ENCODE assay signal across 7 mouse cellular contexts in the genomic region with DNA sequence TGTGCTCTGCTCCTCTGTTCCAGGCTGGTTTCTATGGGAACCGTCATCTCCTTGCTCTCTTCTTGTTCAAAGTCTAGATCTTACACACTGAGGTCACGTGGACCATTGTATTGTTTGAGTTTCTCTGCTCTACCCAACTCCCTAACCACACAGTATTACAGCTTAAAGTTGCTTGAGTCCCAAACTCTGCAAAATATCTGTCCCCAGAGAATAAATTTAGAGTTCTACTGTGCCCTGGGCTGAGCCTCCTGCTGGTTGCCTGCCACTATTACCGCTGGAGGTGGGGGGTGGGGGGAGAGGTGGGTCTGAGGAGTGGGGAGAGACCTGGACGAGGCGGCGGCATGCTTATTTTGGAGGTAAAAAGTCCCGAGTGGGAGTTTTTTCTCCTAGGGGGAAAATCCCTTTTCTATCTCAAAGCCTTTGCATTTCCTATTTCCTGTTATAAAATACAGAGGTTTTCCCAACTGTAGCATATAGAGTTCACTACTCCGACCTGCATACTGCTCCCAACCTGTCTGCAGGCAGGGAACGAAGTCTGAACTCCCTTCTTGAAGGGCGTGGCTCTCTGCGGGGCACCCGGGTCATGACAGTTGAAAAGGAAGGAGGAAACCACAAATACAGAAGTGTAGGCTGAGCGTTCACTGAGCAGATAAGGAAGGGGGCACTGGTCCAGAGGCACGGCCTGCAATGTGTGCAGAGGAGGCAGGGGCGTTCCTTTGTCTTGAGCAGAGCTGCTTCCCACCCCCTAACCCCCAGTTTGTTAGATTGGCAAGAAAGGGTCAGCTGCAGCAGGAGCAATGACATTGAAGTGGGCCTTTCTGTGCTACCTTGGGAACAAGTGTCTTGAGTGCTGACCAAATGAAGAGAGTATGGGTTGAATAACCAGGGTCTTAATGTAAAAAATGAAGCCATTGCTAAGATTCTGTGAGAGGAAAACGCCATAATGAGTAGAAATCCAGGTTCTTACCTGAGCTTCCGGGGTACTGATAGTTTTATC.
DNase-seq lines count a peak whose midpoint lies in the region; ATAC-seq and TF ChIP-seq lines count a peak whose summit lies in the region.

No protein-coding gene starts in this region.

- H3K36me3 ChIP-seq in ES-E14 (ENCODE audit: control insufficient read depth, insufficient read depth, low read length, poor library complexity, severe bottlenecking) = no peaks in the 10 kb centered on the region

- H3K4me3 ChIP-seq in ES-E14 (ENCODE audit: insufficient read depth in 1 of 2, low read depth in 1 of 2, low read length in 2 of 2, poor library complexity in 1 of 2, severe bottlenecking in 1 of 2) = peak overlapping the region in 1 of 2 experiments; percentile 5; a peak in 1 of 4 replicates

- DNase-seq in CD4-positive, CD25-positive, alpha-beta regulatory T cell, adult 2 months (ENCODE audit: low read depth, low spot score) = peak; percentile 60
- peak; percentile 25 for DNase-seq in ES-E14 (ENCODE audit: low read depth, low spot score)
- DNase-seq in left cerebral cortex, postnatal 10 days (ENCODE audit: extremely low spot score in 1 of 2, low spot score in 2 of 2) = no peak
- DNase-seq in frontal cortex, postnatal 10 days (ENCODE audit: low spot score in 2 of 2) = no peak
- no peak for DNase-seq in kidney, postnatal 25 days

- H3K4me1 ChIP-seq in ES-E14 (ENCODE audit: control insufficient read depth in 2 of 2, insufficient read depth in 2 of 2, low read length in 2 of 2, poor library complexity in 1 of 2) = peaks cover 0 to 22% of the 10 kb centered on the region in 2 experiments; a peak in 2 of 4 replicates

- intact Hi-C loops in left cerebral cortex, postnatal 10 days (cut with DNase I) = no loop called here

- H3K9me3 ChIP-seq in ES-E14 (ENCODE audit: control insufficient read depth, insufficient read depth, low read depth, low read length) = no peaks in the 10 kb centered on the region

- no peak overlapping the region; the same call in 1 of the 2 replicates for H3K27ac ChIP-seq in ES-E14 (ENCODE audit: insufficient read depth, low read depth, low read length, poor library complexity, severe bottlenecking)

- H3K9ac ChIP-seq in ES-E14 (ENCODE audit: insufficient read depth, low read depth, low read length, poor library complexity, severe bottlenecking) = no peak overlapping the region

- in situ Hi-C loops in ES-E14 (cut with MboI; ENCODE audit: low sequenced_read_pairs in 2 of 2, unreplicated experiment in 2 of 2) = no loop called here

- peak; percentile 84 for ATAC-seq in inflammation-experienced regulatory T-cells, adult 6 months
- peak; percentile 85 for ATAC-seq in monocyte, adult 5-6 weeks (replicated peaks; ENCODE audit: insufficient number of reproducible peaks, low FRiP score, low TSS enrichment, poor library complexity, severe bottlenecking)

TF ChIP-seq in ES-E14, 5 proteins besides CTCF, POLR2A, EP300 and RAD21:
- TF ChIP-seq HCFC1 (IDR thresholded peaks at IDR 0.05; ENCODE audit: borderline replicate concordance, insufficient read depth, low read length) = no peak
- no peak for TF ChIP-seq ZNF384 (IDR thresholded peaks at IDR 0.05; ENCODE audit: low read depth, low read length)
- no peak for TF ChIP-seq CHD2 (IDR thresholded peaks at IDR 0.05; ENCODE audit: low read depth, low read length)

Comparison
In these comparisons a context has a peak if more than half of its experiments do, and no peak if none do; other contexts are left out.
1. DNase-seq: peak in CD4-positive, CD25-positive, alpha-beta regulatory T cell, adult 2 months (single experiment) and ES-E14 (single experiment); none in left cerebral cortex, postnatal 10 days (0 of 2), frontal cortex, postnatal 10 days (0 of 2) and kidney, postnatal 25 days (0 of 2).